Mouse (Mus musculus): Measurements from ENCODE around the gene Rpl41.
A peak's percentile ranks its signal among the peaks of the same experiment; 100 is the strongest.
"Not testable (repeated sequence)": the region's sequence is repeated elsewhere in the genome, so short reads cannot be mapped to it uniquely, and the experiment has no call there.

Gene Rpl41

GRCm38 (mm10) chr10:128556286-128556685 is 7.2 kb upstream of the Rpl41 start:
- DNase-seq (ENCODE audit: low spot score): no peak

GRCm38 (mm10) chr10:128555567-128555966 is 6.5 kb upstream of the Rpl41 start:
- DNase-seq (ENCODE audit: low spot score): not testable (repeated sequence)

- DNase-seq (ENCODE audit: low spot score): not testable (repeated sequence)
Measured at GRCm38 (mm10) chr10:128550144-128550823, 1.2 kb upstream of the Rpl41 start.

- DNase-seq (ENCODE audit: low spot score): not testable (repeated sequence)
Measured at GRCm38 (mm10) chr10:128549682-128550057, 565 bp upstream of the Rpl41 start.

- DNase-seq (ENCODE audit: low spot score): not testable (repeated sequence)
Measured at GRCm38 (mm10) chr10:128548051-128548791, 884 bp downstream of the Rpl41 start.

- DNase-seq (ENCODE audit: low spot score): peak; percentile 88
Measured at GRCm38 (mm10) chr10:128547361-128548032, 1.6 kb downstream of the Rpl41 start, which contains the start of gene Zc3h10. Zc3h10 (minus strand) TSS chr10:128547774.

- no peak for DNase-seq (ENCODE audit: low spot score)
Measured at GRCm38 (mm10) chr10:128546787-128547186, 2.3 kb downstream of the Rpl41 start.

GRCm38 (mm10) chr10:128546361-128546760 is 2.7 kb downstream of the Rpl41 start:
- no peak for DNase-seq (ENCODE audit: low spot score)

- DNase-seq (ENCODE audit: low spot score): no peak
Measured at GRCm38 (mm10) chr10:128545570-128545898, 3.6 kb downstream of the Rpl41 start.

- no peak for DNase-seq (ENCODE audit: low spot score)
Measured at GRCm38 (mm10) chr10:128544674-128545569, 4.2 kb downstream of the Rpl41 start.

- no peak for DNase-seq (ENCODE audit: low spot score)
Measured at GRCm38 (mm10) chr10:128544151-128544657, 4.9 kb downstream of the Rpl41 start.

- no peak for DNase-seq (ENCODE audit: low spot score)
Measured at GRCm38 (mm10) chr10:128543100-128543499, 6.0 kb downstream of the Rpl41 start.

GRCm38 (mm10) chr10:128538340-128538870 is 10.7 kb downstream of the Rpl41 start:
- DNase-seq (ENCODE audit: low spot score): no peak

GRCm38 (mm10) chr10:128536266-128536940 is 12.7 kb downstream of the Rpl41 start:
- peak; percentile 96 for DNase-seq (ENCODE audit: low spot score)

- DNase-seq (ENCODE audit: low spot score): no peak
Measured at GRCm38 (mm10) chr10:128535624-128536265, 13.4 kb downstream of the Rpl41 start.

GRCm38 (mm10) chr10:128535206-128535605 is 13.9 kb downstream of the Rpl41 start:
- no peak for DNase-seq (ENCODE audit: low spot score)

- DNase-seq (ENCODE audit: low spot score): no peak
Measured at GRCm38 (mm10) chr10:128526366-128527356, 22.4 kb downstream of the Rpl41 start.

- peak; percentile 75 for DNase-seq (ENCODE audit: low spot score)
Measured at GRCm38 (mm10) chr10:128525671-128526308, 23.3 kb downstream of the Rpl41 start, which contains the start of gene Esyt1. Esyt1 (minus strand) TSS chr10:128525871.

Data from layer of hippocampus, adult 9-10 months (tissue).